Mouse (Mus musculus) induced T-regulatory cell, adult 2 months (primary cell): Measurements from ENCODE around the gene Dppa3.

Experiments used
- DNase-seq: peaks from one replicate; pipeline ENCODE4 v3.0.0-alpha.2; 2012; ENCODE audit warnings: low read depth

The Dppa3 gene

DNA sequence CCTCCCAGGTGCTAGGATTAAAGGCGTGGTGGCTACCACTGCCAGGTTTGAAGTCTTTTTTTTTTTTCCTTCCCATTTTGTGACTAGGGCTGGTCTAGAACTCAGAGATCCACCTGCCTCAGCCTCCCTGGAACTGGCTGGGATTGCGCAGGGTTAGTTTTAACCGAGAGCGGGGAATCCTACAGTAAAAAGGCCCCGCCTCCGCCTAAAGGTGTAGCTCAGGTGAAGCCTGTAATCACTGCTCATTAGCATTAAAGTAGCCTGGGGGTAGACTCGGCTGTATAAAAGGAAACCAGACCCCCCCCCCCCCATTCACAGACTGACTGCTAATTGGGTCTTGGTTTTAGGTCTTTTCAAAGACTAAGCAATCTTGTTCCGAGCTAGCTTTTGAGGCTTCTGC is at the start of gene Dppa3:
Gene Dppa3 (plus strand): TSS at position 301 of the 400 bp plus-strand sequence.
- DNase-seq: no peak

DNA sequence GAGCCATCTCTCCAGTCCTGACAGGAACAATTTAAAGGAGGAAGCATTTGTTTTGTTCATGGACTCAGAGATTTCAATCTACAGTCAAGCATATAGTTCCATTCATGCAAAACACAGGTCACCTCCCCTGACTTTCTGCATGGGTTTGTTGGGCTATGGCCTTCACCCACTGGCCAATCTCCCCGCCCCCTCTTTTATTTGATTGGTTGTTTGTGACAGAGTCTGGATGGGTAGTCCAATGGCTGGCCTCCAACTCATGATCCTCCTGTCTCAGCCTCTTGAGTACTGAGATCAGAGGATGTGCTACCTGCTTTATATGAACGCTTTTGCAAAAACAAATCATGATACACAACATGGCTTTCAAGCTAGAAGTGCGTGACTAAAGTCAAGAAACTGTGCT is 49.2 kb upstream of the Dppa3 start:
- DNase-seq: no peak

DNA sequence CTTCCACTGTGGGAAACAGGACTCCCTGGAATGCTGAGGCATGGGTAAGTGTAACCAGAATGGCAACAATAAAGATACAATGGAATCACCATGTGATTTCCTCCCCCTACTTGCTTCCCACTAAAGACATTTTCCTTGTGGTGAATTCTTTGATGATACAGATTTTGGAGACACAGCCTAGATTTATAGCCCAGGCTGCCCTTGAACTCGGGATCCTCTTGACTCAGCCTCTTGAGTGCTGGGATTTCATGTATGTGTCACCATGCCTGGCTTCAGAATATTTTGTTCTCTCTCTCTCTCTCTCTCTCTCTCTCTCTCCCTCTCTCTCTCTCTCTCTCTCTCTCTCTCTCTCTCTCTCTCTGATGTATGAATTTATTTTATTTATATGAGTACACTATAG is 47.1 kb upstream of the Dppa3 start:
- no peak for DNase-seq

DNA sequence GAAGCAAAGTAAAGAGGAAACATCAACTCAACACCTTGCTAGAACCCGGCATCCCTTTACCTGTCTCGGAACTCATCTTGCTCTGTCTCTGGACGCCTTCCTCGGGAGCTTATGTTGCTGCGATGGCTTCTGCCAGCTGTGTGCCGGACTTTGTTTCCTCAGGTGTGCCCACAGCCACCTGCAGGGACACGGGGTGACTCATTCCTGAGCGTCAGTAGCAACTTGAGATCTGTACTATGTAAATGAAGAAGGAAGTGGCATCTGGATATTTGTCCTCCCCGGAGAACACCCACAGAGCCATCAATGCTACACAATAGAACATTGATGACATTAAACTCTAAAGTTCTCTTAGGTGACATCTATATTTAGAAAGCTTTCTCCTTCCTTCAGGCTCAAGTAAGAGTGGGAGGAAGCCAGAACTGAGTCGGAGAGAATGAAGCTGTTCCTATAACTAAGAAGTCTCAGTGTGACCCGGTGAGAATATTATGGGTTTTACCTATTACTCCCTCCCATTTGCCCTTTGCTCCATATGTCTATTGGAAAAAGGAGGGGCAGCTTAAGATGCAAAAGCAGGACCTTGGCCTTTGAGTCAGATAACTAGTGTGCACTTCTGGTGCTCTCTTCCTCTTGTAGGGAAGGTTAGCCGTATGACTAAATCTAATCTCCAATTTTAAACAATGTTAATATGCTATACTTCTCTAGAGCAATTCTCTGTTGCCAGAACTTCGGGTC is 35.0 kb upstream of the Dppa3 start:
- no peak for DNase-seq

DNA sequence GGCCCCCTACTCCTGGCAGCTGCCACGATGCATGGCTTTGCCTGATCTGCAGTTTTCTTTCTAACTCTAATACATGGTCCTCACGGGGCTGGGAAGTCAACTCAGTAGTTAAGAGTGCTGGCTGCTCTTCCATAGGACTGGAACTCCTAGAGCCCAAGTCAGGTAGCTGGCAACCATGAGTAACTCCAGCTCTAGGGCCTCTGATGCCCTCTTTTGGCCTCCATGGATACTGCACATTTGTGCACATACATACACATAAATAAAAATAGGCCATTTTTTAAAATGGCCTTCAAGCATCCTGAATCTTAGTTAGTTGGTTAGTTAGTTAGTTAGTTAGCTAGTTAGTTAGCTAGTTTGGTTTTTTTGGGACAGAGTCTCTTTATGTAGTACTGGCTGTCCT is 33.3 kb upstream of the Dppa3 start:
- DNase-seq: no peak

DNA sequence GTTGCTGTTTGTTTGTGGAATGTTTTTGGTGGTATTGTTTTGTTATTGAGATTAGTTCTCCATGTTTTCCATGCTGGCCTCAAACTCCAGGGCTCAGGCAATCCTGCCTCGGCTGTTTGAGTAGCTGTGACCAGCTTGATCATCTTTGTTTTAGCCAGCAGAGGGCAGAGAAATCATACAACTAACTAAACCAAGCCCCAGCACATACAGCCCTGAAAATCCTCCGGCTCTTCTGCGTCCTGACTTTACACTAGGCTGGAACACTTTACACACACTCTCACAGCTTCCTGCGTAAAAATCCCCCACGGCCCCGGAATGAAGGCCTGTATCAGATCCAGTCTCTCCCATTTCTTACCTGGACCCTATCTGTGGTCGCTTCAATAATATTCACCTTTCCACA is 30.6 kb upstream of the Dppa3 start:
- DNase-seq: peak; percentile 30

DNA sequence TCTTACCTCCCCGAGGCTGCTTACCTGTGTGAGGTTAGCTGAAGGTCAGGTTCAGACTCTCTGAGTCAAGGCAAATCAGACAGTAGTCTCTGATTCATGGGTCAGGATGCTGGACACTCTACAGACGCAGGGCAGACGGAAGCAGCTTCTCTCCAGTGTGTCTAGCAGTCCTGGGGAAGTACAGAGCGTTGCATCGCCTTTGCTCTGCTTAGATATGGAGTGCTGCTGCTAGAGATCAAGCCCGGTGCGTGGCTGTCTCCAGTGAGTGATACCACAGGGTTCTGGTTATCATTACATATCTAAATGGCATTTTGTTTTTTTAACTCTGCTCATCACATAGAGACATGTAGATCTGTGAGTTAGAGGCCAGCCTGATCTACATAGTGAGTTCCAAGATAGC is 29.6 kb upstream of the Dppa3 start:
- no peak for DNase-seq

DNA sequence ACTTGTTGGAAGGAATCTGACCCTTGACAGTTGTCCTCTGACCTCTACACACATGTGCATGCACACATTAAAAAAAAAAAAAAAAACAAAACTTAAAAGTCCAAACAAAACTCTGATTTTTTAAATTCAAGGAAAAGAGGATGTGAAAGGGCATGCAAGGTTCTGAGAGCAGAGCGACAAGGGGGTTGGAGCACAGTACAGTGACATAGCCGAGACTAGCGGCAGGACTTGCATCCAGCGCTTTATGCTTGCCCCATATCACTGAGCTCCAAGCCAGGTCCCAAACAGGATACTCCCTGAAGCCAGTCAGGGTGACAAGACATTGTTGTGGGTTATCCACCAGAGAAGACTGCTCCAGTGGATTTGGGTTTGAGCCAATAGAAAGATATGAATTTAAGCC is 28.2 kb upstream of the Dppa3 start:
- no peak for DNase-seq

DNA sequence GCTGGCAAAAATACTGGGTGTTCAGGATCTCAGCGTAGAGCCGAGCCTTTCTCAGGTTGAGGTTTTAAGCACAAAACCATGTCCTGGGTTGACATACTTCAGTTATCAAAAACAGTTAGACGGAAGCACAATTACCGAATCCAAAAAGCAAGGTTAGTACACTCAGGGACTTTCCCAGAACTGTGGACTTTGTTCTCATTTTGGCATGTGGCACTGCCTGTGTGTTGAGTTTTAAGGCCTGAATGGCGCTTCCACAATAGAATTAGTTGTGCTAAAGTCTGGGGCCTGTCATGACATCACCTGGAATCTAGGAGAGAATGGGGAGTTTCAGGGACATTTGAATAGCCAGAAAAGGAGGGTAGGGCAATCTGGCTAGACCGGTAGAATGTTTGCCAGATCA is 27.8 kb upstream of the Dppa3 start:
- DNase-seq: peak; percentile 52

DNA sequence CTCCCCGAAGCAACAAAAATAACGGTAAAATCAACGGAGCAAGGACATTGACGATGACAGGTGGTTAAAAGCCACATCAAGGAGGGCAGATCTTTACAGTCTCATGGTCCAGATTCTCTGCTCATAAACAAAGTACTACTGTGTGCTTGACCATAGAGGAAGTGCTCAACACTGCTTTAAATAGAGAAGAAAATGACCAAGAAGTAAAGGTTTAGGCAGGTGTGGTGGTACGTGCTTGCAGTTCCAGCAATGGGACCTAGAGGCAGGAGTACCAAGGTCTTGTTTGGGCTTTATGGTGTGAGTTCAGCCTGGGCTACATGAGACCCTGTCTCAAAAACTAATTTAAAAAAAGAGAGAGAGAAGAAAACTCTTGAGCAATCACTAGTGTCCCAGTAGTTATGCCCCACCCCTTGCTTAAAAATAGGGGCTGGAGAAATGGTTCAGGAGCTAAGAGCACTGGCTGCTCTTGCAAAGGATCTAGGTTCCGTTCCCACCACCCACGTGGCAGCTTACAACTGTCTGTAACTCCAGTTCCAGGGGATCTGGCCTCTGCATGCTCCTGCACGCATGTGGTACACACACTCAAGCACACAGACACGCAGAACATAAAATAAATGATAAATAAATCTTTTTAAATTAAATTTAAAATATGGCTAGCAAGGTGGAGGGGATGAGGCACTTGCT is 27.0 kb upstream of the Dppa3 start:
- peak; percentile 25 for DNase-seq

DNA sequence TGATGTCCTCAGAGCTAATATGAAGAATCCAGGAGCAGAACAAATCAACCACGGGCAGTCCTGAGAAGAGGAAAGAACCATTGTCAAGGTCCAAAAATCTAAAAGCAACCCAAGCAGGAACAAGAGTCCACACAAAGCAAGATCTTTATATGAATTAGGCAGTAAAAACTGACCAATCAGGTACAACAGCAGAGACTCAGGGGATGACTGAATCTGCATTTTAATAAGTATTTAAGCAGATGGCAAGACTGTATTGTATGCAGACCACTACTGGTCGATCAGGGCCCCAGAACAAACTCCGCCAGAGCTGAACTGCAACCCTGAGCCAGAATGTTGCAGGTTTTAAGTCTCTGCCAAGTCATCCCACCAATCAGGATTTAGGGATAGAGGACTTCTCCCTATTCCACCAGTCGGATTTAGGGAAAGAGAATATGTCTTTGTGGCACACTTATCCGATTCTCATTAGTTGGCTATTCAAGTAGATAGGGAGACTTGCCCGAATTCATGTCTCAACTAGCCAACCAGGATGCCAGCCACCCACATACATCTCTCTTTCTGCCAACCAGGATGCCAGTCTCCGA is 26.1 kb upstream of the Dppa3 start:
- DNase-seq: peak; percentile 22

DNA sequence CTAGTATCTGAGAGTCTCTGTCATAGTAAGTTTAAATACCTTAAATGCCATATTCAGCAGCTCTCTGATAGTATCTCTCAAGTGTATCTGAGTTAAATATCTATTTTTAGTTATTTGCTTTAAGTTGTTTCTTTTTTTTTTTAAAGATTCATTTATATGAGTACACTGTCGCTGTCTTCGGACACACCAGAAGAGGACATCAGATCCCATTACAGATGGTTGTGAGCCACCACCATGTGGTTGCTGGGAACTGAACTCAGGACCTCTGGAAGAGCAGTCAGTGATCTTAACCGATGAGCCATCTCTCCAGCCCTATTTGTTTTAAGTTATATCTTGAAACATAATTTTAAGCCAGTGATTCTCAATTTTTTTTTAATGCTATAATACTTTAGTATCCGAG is 25.2 kb upstream of the Dppa3 start:
- no peak for DNase-seq

DNA sequence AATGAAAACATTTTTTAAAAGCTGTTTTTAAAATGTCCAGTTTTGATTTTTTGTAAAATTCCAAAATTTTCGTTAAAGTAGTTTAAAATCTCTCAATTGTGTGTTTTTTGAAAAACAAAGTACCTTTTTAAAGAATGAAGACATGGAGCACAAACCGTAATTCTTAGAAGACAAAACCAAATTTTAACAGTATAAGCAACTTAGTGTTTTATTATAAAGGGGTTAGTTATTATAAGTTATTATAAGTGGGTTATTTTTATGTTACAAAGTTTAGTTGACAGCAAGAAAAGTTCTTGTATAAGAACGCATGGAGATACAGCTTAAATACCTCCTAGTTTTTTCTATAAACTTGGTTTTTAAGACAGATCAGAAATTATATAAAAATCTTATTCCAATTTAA is 24.6 kb upstream of the Dppa3 start:
- DNase-seq: no peak

DNA sequence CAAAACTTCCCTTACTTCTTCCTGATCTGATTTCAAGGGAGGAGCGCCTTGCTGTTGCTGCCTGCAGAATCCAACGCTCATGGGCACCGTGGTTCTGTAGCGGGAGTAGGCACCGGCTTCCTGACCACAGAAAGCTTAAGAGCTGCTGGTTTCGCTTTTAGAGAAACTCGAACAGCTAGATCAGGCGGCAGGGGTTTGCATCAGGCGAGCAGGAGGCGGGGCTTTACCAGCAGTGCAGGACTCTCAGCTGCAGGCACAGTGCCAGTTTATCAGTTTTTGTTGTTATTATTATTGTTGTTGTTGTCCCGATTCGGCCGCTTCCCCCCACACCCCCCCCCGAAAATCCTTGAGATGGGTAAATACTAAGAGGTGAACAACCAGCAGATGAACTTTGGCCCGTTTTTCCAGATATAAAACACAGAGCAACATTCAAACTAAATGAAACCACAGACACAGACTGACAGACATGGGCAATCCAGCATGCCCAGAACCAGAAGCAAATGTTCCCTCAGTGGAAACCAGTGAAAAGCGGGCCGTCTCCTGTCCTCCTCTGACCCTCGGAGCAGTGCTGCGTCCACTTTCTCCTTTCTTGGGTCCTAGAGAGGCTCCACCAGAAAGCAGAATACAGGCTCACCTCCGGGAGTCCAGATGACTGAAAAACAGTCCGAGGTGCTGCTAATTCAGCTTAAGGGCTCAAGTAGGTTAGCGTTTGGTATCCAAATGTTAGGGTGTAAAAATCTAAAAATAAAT is 23.8 kb upstream of the Dppa3 start, which contains the start of gene Apobec1:
Gene Apobec1 (minus strand): TSS at position 203 of the 750 bp plus-strand sequence.
- peak; percentile 91 for DNase-seq

DNA sequence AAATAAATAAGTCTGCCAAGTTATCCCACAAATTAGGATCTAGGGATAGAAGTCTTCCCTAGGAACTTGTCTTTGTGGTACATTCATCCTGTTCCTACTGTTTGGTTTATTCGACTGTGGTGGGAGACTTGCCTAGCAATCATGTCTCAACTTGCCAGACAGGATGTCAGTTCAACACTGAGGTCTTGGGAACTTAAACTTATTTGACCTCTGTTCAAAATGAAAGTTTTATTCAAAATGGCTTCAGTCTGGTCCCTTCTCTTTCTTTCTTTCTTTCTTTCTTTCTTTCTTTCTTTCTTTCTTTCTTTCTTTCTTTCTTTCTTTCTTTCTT is 23.3 kb upstream of the Dppa3 start:
- DNase-seq: peak; percentile 64

DNA sequence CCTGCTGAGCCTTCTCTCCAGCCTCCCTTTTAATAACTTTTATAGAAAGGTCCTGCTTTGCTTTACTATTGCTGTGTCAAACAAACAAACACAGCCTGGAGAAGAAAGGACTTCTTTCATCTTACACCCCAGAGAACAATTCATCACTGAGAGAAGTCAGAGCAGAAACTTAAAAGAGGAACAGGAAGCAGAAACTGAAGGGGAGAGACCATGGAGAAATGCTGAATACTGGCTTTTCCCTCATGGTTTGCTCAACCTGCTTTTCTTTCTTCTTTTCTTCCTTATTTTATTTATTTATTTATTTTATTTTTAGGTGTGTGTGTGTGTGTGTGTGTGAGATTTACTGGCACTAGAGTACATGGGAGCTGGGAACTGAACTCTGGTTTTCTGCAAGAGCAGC is 21.9 kb upstream of the Dppa3 start:
- DNase-seq: no peak

DNA sequence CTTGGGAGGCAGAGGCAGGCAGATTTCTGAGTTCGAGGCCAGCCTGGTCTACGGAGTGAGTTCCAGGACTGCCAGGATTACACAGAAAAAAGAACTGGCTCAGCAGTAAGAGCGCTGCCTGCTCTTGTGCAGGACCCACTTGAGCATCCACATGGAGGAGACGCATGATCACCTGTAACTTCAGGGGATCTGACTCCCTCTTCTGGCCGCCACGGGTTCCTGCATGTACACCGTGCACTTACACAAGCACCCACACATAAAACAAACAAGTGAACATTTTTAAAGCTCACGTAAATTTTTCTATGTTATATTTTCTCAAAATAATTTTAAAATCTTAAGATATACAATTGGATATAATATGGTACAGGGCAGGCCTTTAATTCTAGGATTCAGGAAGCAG is 20.7 kb upstream of the Dppa3 start:
- peak; percentile 63 for DNase-seq

DNA sequence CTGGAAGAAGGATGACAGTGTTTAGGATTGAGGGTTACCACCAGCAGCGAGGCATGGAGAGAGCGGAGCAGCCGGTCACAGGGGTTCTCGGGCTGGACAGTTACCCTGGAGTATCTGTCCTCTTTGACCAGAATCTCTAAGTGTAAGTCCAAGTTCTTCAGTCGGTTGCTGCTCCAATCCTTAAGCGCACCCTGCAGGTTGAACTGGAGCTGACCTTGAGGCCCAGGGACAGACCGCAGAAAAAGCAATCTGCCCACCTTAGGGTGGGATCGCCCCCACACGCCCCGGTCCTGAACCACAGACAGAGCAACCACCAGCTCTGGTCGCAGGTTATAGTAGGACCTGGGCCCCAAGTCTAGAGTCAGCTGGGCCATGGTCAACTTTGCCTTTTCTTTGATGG is 19.5 kb upstream of the Dppa3 start:
- no peak for DNase-seq

DNA sequence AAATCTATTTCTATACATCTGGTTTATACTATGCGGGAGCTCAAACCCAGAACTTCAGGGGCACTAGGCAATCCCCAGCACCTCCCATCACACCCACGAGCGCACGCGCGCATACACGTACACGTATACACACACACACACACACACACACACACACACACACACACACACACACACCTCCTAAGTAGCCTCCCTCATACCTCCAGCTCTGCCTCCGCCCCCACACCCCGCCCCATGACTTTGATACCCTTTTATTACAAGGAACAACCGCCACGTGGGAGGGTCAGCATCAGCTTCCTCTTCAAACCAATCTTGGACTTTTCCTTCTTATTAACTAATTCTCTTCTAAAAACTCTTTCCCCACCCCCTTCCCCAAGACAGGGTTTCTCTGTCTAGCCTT is 18.5 kb upstream of the Dppa3 start:
- no peak for DNase-seq

DNA sequence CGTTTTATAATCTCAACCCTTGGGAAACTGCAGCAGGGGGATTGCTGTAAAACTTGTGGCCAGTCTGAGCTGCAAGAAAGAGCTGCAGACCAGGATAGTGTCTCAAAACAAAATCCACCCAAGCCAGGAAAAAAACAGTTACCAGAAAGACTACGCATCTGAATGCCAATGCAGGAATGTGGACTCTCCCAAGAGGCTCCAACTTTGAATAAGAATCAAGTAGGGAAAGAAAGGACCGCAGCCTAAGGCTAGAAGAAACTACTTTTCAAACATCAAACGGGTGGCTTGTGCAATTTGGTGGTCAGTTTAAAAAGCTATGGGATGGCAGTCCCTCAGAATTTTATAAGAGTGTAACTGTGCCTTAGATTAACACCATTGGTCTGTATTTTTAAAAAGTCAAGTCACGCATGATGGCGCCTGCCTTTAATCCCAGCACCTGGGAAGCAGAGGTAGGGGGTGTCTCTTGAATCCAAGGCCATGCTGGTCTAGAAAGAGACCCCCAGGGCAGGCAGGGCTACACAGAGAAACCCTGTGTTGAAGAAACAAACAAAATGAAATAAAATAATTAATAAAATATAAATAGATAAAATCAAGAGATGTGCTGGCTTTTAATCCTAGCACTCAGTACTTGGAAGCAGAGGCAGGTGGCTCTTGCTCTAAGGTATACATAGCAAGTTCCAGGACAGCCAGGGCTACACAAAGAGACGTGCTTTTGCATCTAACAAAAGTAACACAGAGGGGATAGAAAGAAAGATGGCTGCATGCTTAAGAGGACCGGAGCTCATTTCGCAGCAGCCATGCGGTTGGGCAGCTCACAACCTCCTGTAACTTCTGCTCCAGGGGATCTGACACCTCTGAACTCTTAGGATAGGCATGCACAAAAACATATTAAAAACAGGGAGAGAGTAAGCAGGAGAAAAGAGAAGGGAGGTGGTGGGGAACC is 17.5 kb upstream of the Dppa3 start:
- DNase-seq: no peak

DNA sequence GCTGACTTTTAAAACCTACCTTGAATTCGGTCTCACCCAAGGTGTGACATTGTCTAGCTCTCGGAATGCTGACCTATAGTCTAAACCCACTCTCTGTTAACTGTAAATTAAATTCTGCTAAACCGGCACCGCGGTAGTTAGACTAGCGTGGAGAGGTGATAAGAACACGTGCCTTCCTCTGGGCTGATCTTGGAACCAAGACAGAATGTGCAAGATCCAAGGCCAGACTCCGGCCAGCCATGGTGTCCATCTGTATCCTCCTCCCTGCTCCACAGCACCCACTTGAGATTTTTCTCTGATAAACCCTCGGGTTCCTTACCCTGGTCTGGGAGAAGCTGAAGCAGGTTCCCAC is 16.9 kb upstream of the Dppa3 start:
- DNase-seq: no peak

DNA sequence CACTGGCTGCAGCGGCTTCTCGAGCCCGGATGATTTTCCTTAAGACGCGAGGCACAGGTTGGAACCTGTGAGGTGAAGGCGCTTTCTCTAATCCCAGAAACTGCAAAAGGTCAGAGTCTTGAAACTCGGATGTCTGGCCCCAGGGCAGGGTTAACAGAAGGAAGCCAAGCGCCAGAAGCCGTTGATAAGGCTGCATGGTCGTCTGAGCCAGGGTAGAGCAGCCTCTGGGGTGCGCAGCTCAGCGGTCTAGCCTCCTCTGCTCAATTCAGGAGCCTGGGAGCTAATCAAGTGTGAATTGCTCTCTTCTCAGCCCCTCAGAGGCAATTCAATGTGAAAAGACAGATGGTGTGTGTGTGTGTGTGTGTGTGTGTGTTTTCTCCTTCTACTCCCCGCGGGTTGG is 16.4 kb upstream of the Dppa3 start, which contains the start of gene Gdf3:
Gene Gdf3 (minus strand): TSS at position 317 of the 400 bp plus-strand sequence.
- DNase-seq: no peak
